Mouse (Mus musculus) testis, postnatal 14 days (tissue): Measurements from ENCODE around the gene Bcar1.

Source experiments
- DNase-seq: peaks from one replicate; pipeline ENCODE4 v3.0.0; 2021; ENCODE audit warnings: low spot score

The Bcar1 gene

DNA sequence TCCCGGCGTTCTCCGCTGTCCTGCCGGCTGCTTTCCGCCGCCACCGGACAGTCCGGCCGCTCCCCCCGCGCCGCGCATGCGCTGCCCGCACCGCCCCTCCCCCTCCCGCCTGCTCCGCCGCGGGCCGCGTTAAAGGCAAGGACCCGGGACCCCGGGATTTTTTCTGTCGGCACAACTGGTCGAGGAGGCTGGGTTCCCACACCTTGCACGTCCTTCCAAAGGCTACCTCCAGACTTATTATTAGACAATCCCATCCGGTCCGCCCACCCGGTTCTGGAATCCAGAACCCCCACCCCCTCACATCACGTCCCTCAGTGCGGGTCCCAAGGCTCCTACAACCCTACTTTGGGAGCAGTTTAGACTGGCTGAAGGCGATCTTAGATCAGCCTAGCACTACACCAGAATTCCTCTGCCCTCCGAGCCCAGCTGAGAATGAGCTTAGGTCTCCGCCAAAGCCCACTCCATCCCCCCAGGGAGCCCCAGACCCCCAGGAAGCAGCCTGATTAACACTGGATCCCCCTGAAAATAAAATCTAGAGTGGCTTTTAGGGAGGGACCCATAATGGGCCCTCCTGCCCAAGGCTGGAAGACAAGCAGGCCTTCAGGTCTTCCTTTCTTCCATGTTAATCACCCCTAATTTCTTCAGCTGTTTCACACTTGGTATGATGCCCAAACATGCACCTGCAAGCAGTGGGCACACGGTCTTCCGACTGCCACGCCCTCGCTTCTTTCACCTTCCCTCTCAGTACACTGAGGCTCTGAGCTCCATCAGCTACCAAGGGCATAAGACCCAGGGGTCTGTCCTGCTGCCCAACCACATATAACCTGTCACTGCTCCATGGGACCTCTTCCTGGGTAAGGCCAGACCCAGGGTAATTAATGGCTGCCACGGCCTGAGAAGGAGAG, at the start of gene Bcar1:
Gene Bcar1 (minus strand): TSS at position 18 of the 905 bp plus-strand sequence.
- peak; percentile 87 for DNase-seq

GRCm38 (mm10) chr8:111789639-111790038, 46.0 kb upstream of the Bcar1 start:
- DNase-seq = no peak

- DNase-seq = no peak
Measured at GRCm38 (mm10) chr8:111789200-111789599, 45.6 kb upstream of the Bcar1 start.

DNA sequence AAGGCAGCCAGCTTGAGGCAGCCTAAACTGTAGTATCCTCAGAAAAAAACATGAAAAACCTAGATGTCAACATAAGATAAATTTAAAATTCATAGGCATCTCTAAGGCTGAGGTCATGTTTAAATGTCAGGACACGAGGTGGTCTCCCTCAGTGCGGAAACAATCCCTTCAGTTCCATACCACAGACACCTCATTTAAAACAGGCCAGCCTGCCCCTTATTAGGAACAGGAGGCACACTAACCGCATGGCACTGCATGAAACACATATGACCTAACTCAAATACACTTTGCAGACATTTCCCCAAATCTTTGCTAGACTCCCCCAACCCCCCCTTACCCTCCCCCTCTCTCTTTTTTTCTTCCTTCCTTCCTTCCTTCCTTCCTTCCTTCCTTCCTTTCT, 44.9 kb upstream of the Bcar1 start:
- DNase-seq = no peak

- no peak for DNase-seq
Measured at GRCm38 (mm10) chr8:111788085-111788484, 44.5 kb upstream of the Bcar1 start.

DNA sequence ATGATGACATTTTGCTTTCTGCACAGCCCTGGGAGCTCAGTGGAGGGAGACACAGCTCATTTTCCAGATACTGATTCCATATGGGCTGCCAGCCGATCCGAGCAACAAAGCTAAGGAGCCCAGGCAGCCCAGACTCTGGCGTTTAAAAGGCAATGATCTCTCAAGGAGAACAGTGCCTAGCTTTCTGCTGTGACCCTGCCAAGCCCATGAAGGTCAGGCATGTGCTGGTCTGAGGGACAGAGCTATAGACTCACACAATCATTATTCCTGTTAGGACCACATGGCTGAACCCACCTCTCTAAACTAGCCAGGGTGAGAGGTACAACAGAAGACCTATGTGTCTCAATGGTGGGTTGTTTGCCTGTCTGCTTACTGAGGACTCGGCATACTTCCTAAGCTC, 44.1 kb upstream of the Bcar1 start:
- DNase-seq = no peak

- no peak for DNase-seq
Measured at GRCm38 (mm10) chr8:111786701-111787588, 43.3 kb upstream of the Bcar1 start.

GRCm38 (mm10) chr8:111786116-111786515, 42.5 kb upstream of the Bcar1 start:
- no peak for DNase-seq

DNA sequence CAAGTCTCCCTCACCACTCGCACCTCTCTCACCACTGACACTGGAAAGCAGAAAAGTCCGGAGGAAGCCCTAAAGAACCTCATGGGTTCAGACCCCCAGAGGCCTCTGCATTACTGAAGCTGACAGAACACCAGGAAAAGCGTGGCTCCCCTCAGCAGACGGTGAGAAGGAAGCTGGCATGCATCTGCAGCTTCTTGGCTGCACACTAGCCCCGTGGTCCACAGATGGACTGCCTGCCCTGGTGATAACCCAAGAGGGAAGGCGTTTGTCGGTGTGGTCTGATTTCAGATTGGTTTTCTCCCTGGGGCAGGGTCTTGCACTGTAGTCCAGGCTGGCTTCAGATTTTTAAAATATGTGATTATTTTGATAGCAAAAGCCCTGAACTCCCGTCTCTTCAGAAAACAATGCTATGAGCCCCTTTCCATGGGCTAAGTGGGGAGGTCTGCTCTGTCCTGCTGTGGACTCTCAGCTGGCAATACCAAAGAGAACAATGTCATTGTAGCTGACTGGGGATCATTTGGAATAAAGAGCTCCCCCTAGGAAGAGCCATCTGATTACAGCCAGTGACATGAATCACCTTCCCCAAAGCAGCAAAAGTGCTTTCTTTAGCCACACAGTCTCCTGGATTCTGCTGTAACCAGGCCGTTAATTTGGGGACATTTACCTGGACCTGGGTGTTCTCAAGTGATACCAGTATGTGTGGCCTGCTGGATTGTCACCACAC, 39.2 kb upstream of the Bcar1 start:
- no peak for DNase-seq

GRCm38 (mm10) chr8:111782161-111782560, 38.6 kb upstream of the Bcar1 start:
- no peak for DNase-seq

DNA sequence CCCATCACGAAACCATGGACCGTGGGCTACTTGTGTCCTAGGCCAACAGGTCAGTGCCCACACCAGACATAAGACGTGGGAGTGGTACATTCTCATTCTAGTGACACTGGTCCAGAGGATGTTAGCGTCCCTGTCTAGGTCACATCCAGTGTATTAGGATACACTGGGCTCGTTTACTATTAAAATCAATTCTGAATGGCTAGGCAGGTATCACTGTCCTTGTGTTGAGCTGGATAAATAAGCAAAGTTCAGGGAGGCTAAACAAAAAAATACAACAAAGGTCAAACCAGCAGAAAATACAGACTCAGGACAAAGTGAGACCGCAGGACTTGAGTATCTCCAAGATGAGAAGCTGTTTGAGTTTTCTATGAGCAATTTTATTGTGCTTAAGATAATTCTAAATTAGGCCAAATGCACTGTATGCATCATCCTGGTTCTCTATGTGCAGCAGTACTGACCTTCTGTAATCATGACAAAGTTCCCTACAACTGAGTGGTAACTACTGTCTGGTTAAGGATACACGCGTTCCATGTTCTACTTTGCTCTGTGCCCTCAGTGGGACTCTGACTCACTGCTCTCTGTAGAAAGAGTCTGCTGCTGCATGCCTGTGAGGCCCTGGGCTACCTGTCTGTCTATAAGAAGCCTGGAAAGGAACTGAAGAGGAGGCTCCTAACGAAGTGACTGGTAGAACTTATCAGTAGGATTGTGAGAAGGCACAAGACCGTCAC, 37.3 kb upstream of the Bcar1 start:
- no peak for DNase-seq

- no peak for DNase-seq
Measured at GRCm38 (mm10) chr8:111779690-111780089, 36.1 kb upstream of the Bcar1 start.

GRCm38 (mm10) chr8:111778801-111779200, 35.2 kb upstream of the Bcar1 start:
- no peak for DNase-seq

GRCm38 (mm10) chr8:111776492-111776891, 32.9 kb upstream of the Bcar1 start:
- DNase-seq = no peak

DNA sequence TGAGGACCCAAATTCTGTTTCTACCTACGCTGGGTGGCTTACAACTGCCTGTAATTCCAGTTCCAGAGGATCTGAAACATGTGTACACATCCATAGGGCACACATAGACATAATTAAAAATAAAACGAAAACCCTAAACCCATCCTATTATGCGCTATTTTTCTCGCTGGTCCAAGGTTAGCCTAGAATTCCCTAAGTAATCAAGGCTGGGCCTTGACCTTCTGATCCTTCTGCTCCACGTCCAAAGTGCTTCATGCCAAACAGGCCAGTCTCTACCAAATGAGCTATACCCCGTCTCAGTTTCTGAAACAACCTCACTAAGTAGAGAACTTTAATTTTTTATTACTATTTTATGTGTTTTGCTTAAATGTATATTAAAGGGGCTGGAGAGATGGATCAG, 32.2 kb upstream of the Bcar1 start:
- DNase-seq = no peak

DNA sequence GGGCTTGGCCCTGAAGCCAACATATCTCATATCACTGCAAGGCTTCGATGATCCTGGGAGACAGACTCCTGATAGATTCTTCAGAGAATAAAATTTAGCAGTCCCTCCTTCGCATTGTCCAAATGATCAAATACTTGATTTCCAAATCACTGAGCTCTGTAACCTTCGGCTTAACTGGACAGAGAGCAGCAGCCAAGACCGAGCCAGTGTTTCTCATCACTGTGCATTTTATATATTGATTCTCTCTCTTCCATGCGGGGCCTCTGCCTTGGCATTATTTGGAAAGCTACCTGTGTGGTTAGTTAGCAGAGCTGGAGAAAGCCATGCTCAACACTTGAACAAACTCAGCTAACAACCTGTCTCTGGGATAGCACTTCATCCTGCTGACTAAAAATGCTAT, 29.9 kb upstream of the Bcar1 start:
- DNase-seq = no peak

- DNase-seq = no peak
Measured at GRCm38 (mm10) chr8:111773057-111773456, 29.4 kb upstream of the Bcar1 start.

DNA sequence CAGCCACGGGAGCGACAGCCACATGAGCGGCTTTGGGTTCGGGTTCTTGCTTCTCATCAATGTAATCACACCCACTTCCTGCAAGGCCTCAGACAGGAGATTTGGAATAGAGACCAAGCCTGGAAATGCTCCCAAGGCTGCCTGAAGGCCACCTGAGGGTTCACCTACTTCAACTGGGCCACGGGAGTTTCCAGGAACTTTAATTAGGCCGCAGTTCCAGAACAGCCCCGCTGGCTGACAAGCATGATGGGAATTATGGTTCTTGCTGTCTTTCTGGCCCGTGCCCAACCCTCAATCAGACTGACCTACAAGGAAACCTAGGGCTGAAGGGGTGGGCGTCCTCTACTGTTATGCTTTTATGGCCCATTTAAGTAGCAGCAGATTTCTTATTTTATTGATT, 28.5 kb upstream of the Bcar1 start:
- DNase-seq = no peak

DNA sequence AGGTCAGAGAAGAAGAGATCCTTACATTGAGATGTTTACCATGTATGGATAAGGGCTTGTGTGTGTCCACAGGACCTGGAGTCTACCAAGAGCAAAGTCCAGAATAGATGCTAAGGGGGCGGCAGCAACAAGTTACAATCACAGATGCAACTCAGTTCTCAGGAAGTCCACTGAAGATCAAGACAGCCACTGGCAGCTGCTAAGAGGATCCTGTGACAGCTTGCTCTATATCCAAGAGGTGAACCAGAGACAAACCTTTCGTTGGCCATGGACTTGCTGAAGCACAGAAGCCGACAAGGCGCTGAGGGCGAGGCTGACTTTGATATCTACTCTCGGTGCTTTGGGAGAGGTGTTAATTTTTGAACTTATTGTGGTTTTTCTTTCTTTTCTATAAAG, 28.0 kb upstream of the Bcar1 start:
- no peak for DNase-seq

DNA sequence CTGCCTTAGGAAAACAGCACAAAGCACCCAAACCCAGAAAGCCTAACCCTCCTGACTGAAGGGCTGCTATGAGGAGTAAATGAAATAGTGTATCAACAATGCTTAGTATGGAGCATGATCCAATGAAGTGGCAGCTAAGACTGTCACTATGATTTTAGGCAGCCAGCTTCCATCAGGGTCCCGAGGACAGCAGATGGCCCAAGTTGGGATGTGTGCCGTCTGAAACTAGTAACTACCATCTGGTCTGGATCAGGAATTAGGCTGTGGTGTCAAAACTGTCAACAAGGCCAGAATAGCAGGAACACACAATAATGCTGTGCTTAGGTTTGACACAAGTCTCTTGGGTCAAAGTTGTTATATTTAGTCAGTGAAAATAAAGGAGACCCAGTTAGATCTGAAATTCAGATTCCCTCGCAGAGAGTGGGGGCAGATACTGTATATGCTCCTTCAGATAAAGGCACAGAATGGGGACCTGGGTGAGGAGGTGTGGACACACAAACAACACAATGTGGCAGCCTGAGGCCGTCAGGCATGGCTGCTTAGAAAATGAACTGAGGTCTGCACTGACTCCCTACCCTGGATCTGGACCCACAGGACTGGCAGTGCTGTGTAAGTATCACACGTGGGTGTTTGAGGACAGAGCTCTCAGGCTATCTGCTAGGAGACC, 27.5 kb upstream of the Bcar1 start:
- no peak for DNase-seq
